Mouse (Mus musculus) megakaryocyte, embryonic 14.5 days (primary cell): Measurements from ENCODE around the gene Adamtsl3. TPM values are rescaled to one million over a fixed set of nuclear protein-coding genes. Genes with fewer than 3 reads are reported as not detected.

ENCODE experiments used
- H3K27me3 ChIP-seq: replicated peaks from 2 replicates; pipeline ENCODE3; 2012; ENCODE audit warnings: inconsistent platforms
- H3K36me3 ChIP-seq: replicated peaks from 2 replicates; pipeline ENCODE3; 2012; ENCODE audit warnings: low read length, inconsistent platforms, mixed read lengths
- H3K4me1 ChIP-seq: 2 replicates; pipeline ENCODE4 v1.6.1; 2012; ENCODE audit warnings: inconsistent platforms
- H3K4me3 ChIP-seq: replicated peaks from 2 replicates; pipeline ENCODE3; 2012; ENCODE audit warnings: moderate library complexity, mild to moderate bottlenecking, inconsistent platforms
- H3K9me3 ChIP-seq: 2 replicates; pipeline ENCODE4 v1.6.1; 2012; ENCODE audit warnings: inconsistent platforms
- FLI1 ChIP-seq: IDR thresholded peaks from 2 replicates; pipeline ENCODE4 v1.6.1; 2012; ENCODE audit warnings: low read length, inconsistent platforms, mixed read lengths
- GATA1 ChIP-seq: IDR thresholded peaks from 3 replicates; pipeline ENCODE4 v1.6.1; 2012; ENCODE audit warnings: mixed read lengths, low read length, inconsistent platforms, borderline replicate concordance
- polyA plus RNA-seq: library from polyadenylated mRNA; stranded (reverse); fragments of >175 nt; gene quantifications from 2 replicates; pipeline ENCODE4 v1.2.3, GENCODE M21; 2012; ENCODE audit warnings: low replicate concordance; ENCODE audit not compliant: insufficient read depth

The Adamtsl3 gene
- polyA plus RNA-seq, 1 experiment, result 0.01 TPM

GRCm38 (mm10) chr7:82533747-82534504 is 198.4 kb downstream of the Adamtsl3 start:
- Histone ChIP-seq H3K4me1 (no peaks in the 10 kb centered on the region), H3K36me3 (no peaks in the 10 kb centered on the region), H3K27me3 (no peaks in the 10 kb centered on the region), H3K4me3 (no peak overlapping the region), H3K9me3 (peaks cover 4% of the 10 kb centered on the region; the same call in 1 of the 2 replicates)
- TF ChIP-seq GATA1, result no peak
- no peak for TF ChIP-seq FLI1

- Histone ChIP-seq H3K36me3 (no peaks in the 10 kb centered on the region), H3K4me1 (no peaks in the 10 kb centered on the region), H3K9me3 (no peaks in the 10 kb centered on the region; the same call in 1 of the 2 replicates), H3K4me3 (no peak overlapping the region), H3K27me3 (no peaks in the 10 kb centered on the region)
- TF ChIP-seq GATA1, result no peak
- no peak for TF ChIP-seq FLI1
Measured at GRCm38 (mm10) chr7:82544390-82544919, 209.0 kb downstream of the Adamtsl3 start.

- peaks cover 12% of the 10 kb centered on the region; the same call in 1 of the 2 replicates for H3K4me1 ChIP-seq
- no peak overlapping the region for H3K4me3 ChIP-seq
- H3K9me3 ChIP-seq, result peaks cover 7% of the 10 kb centered on the region; the same call in 1 of the 2 replicates
- H3K36me3 ChIP-seq, result no peaks in the 10 kb centered on the region
- H3K27me3 ChIP-seq, result no peaks in the 10 kb centered on the region
- TF ChIP-seq GATA1 (no peak), FLI1 (no peak)
Measured at GRCm38 (mm10) chr7:82552005-82552404, 216.5 kb downstream of the Adamtsl3 start.

DNA sequence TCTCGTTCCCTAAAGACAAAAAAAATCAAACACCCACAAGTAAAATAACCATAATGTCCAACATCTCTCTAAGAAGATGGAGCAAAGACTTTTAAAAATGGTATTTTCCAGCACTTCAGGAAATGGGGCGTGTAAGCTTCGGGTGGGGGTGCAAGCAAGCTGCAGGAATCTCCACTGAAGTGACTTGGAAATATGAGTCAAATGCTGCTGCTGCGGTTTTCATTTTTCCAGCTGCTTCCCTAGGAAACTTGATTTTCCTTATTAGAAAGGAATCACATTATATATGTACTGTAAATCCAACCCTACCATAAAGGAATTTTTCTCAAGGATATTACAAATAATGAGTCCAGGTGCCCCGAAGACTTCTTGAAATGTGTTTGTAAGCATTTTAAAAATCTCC is 220.3 kb downstream of the Adamtsl3 start:
- Histone ChIP-seq H3K36me3 (no peaks in the 10 kb centered on the region), H3K9me3 (peaks cover 9% of the 10 kb centered on the region; the same call in 1 of the 2 replicates), H3K4me1 (peaks cover 12% of the 10 kb centered on the region; the same call in 1 of the 2 replicates), H3K4me3 (no peak overlapping the region), H3K27me3 (no peaks in the 10 kb centered on the region)
- no peak for TF ChIP-seq GATA1
- TF ChIP-seq FLI1, result no peak

- TF ChIP-seq FLI1, result no peak
- Histone ChIP-seq H3K4me1 (peaks cover 9% of the 10 kb centered on the region; the same call in 1 of the 2 replicates), H3K27me3 (no peaks in the 10 kb centered on the region), H3K4me3 (no peak overlapping the region), H3K9me3 (peaks cover 9% of the 10 kb centered on the region; the same call in 1 of the 2 replicates), H3K36me3 (no peaks in the 10 kb centered on the region)
Measured at GRCm38 (mm10) chr7:82556417-82556816, 220.9 kb downstream of the Adamtsl3 start.

DNA sequence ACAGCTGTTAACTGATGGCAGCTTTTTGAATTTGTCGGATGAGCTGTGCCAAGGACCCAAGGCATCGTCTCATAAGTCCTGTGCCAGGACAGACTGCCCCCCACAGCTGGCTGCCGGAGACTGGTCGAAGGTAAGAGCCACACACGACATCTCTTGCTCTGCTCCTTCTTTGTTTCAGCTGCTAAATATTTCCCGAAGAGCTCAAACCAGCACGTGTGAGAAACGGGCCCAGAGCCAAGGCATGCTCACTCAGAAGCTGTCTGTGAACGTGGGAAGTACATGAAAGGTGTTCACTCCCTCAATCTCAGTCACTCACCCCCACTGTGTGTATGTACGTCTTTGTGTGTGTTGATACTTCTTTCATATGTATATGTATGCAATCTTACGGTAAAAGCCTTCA is 221.6 kb downstream of the Adamtsl3 start:
- no peak for TF ChIP-seq GATA1
- no peak for TF ChIP-seq FLI1
- Histone ChIP-seq H3K4me3 (no peak overlapping the region), H3K4me1 (peaks cover 2% of the 10 kb centered on the region; the same call in 1 of the 2 replicates), H3K9me3 (peaks cover 9% of the 10 kb centered on the region; the same call in 1 of the 2 replicates), H3K36me3 (no peaks in the 10 kb centered on the region), H3K27me3 (no peaks in the 10 kb centered on the region)

GRCm38 (mm10) chr7:82566688-82567087 is 231.2 kb downstream of the Adamtsl3 start:
- H3K4me1 ChIP-seq, result no peaks in the 10 kb centered on the region
- H3K27me3 ChIP-seq, result no peaks in the 10 kb centered on the region
- no peak overlapping the region for H3K4me3 ChIP-seq
- TF ChIP-seq GATA1 (no peak), FLI1 (no peak)
- H3K9me3 ChIP-seq, result no peaks in the 10 kb centered on the region
- H3K36me3 ChIP-seq, result no peaks in the 10 kb centered on the region

DNA sequence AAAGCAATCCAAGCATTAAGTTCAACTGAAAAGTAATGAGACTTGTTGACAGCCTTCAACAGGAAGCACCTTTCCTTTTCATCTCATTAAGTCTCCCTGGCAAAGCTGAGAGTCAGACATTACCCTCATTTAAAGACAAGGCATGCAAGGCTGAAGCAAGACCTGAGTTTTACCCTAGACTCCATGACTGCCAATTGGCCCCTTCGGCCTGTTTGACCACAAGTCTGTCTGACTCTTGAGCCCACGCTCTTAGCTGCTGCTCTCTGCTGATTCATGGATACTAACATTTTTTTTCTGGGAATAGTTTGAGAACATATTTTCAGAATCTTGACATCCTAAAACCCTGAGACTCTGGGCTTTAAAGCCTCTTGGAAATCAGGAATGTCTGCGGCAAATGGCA is 232.3 kb downstream of the Adamtsl3 start:
- no peaks in the 10 kb centered on the region for H3K4me1 ChIP-seq
- H3K27me3 ChIP-seq, result no peaks in the 10 kb centered on the region
- no peaks in the 10 kb centered on the region for H3K36me3 ChIP-seq
- no peak overlapping the region for H3K4me3 ChIP-seq
- no peaks in the 10 kb centered on the region for H3K9me3 ChIP-seq
- no peak for TF ChIP-seq FLI1
- no peak for TF ChIP-seq GATA1

DNA sequence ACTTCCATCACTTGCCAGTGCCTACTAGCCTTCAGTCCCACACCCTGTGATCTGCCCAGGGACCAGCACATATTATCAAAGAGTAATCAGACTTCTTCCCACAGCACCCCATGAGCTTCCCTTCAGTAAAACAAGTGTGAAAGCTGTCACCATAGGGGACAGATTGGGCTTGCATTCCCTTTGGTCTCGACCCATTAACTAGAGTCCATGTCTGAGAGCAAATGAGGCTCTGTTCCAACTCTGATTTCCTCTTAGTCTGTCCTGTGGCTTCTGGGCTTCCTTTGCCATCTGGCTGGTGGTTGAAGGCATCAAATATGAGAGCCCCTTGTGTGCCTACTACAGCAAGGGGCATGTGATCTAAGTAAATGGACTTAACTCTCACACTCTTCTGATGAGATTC is 237.5 kb downstream of the Adamtsl3 start:
- Histone ChIP-seq H3K9me3 (0 out of 2 replicates have a peak, but pooled peaks cover 3% of the 10 kb centered on the region), H3K27me3 (no peaks in the 10 kb centered on the region), H3K4me3 (no peak overlapping the region), H3K36me3 (no peaks in the 10 kb centered on the region), H3K4me1 (no peaks in the 10 kb centered on the region)
- TF ChIP-seq GATA1, result no peak
- no peak for TF ChIP-seq FLI1

GRCm38 (mm10) chr7:82580007-82580406 is 244.5 kb downstream of the Adamtsl3 start:
- no peaks in the 10 kb centered on the region for H3K36me3 ChIP-seq
- no peak overlapping the region for H3K4me3 ChIP-seq
- H3K4me1 ChIP-seq, result no peaks in the 10 kb centered on the region
- TF ChIP-seq FLI1 (no peak), GATA1 (no peak)
- H3K9me3 ChIP-seq, result no peaks in the 10 kb centered on the region
- no peaks in the 10 kb centered on the region for H3K27me3 ChIP-seq
